Mouse (Mus musculus) ovary, postnatal 10 days (tissue): Measurements from ENCODE around the gene Fbln7.

Experiments used
- DNase-seq: peaks from one replicate; pipeline ENCODE4 v3.0.0; 2022; ENCODE audit warnings: low spot score

Gene Fbln7

DNA sequence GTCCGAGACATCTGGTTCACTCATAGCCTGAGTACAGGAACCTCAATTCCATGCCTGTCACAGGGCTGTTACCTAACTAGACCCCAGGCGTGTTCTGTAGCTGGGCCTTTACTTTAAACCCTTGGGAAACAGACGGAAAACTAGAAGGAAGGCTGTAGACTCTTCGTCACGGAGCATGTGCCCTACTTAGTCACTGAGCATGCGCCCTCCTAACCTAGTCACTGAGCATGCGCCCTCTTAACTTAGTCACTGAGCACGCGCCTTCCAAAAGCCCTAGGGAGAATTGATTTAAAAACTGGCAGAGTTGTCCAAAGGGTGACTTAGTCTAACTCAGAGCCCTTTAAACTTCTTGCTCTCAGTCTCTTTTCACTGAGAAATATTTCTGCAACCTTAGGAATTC is at the start of gene Fbln7:
TSS of gene Fbln7 (plus strand) at position 346 of the 400 bp plus-strand sequence.
- no peak for DNase-seq

- no peak for DNase-seq
Measured at GRCm38 (mm10) chr2:128816311-128816710, 46.5 kb upstream of the Fbln7 start.

DNA sequence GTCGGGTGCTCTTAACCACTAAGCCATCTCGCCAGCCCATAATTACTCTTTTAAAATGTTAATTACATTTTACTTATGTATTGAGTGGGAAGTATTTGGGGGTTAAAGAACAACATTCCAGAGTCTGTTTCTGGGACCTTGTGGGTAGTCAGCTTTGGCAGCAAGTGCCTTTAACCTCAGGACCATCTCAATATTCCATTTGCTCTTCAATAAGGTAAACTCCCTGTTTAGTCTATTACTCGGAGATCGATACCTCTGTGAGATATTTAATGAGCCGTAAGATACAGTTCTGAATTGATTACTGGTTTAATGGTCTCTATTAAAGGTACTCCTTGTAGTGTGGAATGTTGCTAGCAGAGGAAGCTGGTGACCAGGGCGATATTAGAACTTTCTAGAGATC is 45.9 kb upstream of the Fbln7 start:
- DNase-seq = no peak

DNA sequence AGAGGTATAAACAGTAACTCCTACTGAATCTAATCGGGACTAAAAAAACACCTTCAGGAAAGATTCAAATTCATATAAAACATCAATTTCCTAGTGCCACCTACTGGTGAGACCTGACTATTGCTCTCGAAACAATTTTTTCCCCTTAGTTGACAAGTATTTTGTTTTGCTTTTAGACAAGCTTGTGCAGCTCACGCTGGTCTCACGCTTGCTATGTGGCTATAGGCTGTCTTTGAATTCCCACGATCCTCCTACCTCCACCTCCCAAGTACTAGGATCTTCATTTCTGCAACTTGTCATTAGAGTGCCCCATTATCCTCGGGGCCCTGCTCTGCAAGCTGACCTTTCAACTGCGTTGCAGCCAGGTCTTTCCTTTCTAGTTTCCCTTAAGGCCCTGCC is 45.4 kb upstream of the Fbln7 start:
- peak; percentile 44 for DNase-seq

- peak; percentile 95 for DNase-seq
Measured at GRCm38 (mm10) chr2:128817786-128818681, 44.7 kb upstream of the Fbln7 start, which contains the start of gene Tmem87b. Gene Tmem87b (plus strand): TSS chr2:128818118.

DNA sequence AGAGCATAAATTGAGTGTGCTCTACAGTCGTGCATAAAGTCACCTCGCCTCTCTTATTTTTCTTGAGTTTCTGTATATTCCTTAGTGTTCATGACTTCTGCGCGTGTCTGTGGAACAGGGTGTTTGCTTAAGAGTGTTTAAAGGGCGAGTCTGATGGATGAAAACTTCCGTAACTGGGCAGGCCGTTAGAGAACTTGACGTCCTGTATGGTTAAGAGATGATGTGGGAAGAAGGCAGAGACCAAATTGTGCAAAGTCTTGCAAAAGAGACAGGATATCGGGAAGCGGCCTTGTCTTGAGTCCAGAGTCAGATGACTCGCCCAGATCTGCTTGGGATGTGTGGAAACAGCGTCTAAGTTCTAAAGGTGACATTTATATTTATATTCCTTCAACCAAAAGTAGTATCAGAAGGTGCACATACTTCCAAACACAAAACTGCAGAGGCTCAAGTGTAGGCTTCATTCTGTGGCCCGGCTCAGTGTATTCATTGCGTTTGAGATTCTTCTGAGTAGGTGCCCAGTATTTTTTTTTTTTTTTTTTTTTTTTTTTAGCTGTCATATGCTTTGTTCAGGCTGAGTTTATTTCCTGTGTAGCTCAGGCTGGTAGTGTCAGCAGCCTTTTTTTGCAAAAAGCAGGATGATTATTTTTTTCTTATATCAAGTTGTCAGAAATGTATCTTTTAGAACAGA is 43.7 kb upstream of the Fbln7 start:
- DNase-seq = no peak

GRCm38 (mm10) chr2:128820631-128821030 is 42.1 kb upstream of the Fbln7 start:
- DNase-seq = no peak

- no peak for DNase-seq
Measured at GRCm38 (mm10) chr2:128823893-128824292, 38.9 kb upstream of the Fbln7 start.

GRCm38 (mm10) chr2:128827787-128828186 is 35.0 kb upstream of the Fbln7 start:
- no peak for DNase-seq

DNA sequence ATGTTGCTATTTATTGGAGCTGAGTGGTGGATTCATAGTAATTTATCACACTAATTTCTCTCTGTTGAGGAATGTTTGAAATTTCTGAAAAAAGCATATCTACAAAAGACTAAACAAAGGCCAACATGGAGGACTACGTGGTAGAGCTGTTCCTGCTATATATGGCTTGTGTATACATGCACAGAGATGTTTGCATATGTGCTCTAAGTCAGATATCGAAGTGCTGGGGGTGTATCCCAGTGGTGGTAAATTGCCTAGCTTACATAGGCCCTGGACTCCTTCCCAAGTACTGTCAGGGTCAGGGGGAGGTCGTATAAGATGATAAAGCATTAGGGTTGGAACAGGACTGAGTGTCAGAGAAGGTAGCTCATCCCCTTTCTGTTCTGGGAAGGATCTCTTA is 30.2 kb upstream of the Fbln7 start:
- no peak for DNase-seq

- DNase-seq = no peak
Measured at GRCm38 (mm10) chr2:128833035-128833434, 29.7 kb upstream of the Fbln7 start.

- DNase-seq = no peak
Measured at GRCm38 (mm10) chr2:128833435-128833834, 29.3 kb upstream of the Fbln7 start.

GRCm38 (mm10) chr2:128837531-128837930 is 25.2 kb upstream of the Fbln7 start:
- no peak for DNase-seq

- no peak for DNase-seq
Measured at GRCm38 (mm10) chr2:128838611-128839010, 24.2 kb upstream of the Fbln7 start.

DNA sequence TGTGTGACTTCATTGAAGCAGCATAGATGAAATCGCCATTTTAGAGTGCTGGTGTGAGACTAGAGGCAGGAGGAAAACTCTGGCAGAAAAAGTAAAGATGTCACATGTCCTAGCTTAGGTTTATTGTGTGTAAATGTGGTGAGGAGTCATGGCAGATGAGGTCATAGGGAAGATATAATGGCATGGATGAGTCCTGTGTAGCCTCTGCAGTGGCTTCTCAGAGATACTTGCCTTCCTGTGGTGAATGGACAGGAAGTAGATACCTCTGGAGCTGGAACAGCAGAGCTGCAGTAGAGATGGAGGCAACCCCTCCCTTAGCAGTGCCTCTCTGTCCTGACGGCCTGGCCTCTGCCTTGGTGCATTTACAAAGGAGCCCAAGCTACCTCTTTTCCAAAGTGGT is 23.3 kb upstream of the Fbln7 start:
- no peak for DNase-seq

- no peak for DNase-seq
Measured at GRCm38 (mm10) chr2:128842437-128842836, 20.3 kb upstream of the Fbln7 start.

DNA sequence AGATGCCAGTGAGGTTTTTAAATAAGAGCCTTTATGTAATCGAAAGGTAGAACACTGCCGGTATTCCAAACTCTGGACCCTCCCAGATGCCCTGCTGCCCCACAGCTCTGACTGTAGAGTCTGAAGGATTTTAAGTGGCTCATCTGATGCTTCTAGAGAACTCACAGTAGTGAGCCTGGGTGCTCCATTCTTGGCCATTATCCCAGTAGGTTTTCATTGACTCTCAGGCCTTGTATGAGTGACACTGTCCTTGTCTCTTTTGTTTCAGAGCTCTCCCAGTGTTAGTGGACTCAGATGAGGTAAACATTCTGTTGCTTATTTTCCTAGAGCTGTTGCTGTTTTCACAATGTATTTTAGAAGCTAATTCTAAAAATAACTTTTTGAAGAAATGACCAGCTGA is 12.7 kb upstream of the Fbln7 start:
- DNase-seq = no peak

GRCm38 (mm10) chr2:128856673-128857072 is 6.1 kb upstream of the Fbln7 start:
- no peak for DNase-seq

- no peak for DNase-seq
Measured at GRCm38 (mm10) chr2:128858962-128859361, 3.8 kb upstream of the Fbln7 start.

- DNase-seq = no peak
Measured at GRCm38 (mm10) chr2:128859861-128860260, 2.9 kb upstream of the Fbln7 start.

- peak; percentile 9 for DNase-seq
Measured at GRCm38 (mm10) chr2:128863777-128864331, 1.1 kb downstream of the Fbln7 start.

DNA sequence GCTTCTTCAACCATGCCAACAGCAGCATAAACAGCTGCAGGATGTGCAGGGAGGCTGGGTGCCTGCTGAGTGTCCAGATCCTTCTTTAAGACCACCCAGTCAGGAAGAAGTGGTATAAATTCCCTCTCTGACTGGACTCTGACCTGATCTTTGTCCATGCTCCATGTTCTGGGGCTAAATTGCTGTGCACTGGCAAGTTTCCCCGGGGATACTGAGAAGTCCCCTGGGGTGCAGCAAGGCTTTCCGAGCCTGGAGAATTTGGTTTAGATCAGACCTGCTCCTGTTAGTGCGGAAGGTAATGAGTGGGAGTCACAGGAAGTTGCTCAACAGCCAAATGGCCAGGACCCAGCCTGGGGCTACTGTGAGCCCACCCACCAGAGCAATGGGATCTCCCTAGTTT is 2.3 kb downstream of the Fbln7 start:
- DNase-seq = no peak

- no peak for DNase-seq
Measured at GRCm38 (mm10) chr2:128871656-128872055, 8.9 kb downstream of the Fbln7 start.
